Mouse (Mus musculus): ENCODE measurements around the gene Ang.

DNA sequence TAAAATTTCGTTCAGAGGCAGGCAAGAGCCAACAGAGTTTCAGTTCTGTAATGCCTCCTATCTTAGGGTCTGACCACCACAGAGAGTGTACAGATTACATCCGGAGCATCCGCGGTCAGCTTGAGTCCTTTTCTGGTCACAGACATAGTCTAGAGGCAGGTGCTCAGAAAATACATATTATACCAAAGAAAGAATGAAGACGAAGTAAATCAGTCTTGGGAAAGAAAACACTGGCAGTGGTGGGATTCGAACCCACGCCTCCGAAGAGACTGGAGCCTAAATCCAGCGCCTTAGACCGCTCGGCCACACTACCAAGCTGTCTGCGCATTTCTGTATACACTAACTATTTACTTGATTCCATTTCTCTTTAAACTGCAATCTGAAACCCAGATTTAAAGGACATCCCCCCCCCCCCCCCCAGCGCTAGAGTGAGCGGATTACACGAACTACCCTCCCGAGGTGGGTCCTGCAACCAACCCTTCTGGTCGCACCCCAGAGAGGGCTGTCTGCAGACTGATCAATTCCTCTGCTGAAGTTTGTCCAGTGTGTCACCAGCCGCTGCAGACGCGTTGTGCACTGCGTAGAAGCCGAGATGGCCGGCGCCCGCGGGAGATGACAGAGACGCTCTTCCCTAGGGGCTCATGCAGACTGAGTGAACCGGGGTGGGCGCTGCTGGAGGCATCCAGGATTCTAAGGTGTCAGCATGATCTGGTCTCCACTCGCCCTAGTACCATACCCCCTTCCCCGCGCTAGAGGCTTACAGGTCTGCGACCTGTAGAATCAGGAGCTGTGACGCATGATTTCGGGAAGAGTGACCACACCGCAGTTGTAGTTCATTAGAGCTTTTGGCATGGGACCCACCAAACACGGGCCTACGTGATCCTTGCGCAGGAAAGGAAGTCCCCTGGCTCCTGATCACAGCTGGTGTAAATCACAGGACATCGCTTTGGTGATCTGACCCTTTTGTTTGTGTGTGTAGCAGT is 8.1 kb upstream of the Ang start:
- no peak for TF ChIP-seq CTCF (IDR thresholded peaks at IDR 0.05)
- TF ChIP-seq EP300 (IDR thresholded peaks at IDR 0.05): no peak

All from lung, postnatal 0 days (tissue).